Mouse (Mus musculus) testis, adult 2 months (tissue): Measurements from ENCODE around the gene Mast1. TPM values are rescaled to one million over a fixed set of nuclear protein-coding genes. Genes with fewer than 3 reads are reported as not detected.
A peak's percentile ranks its signal among the peaks of the same experiment; 100 is the strongest.

ENCODE experiments used
- H3K27ac ChIP-seq: fragments of 200-500 bp; 2 replicates; pipeline ENCODE4 v1.5.1; 2012; ENCODE audit warnings: low read depth, low read length; ENCODE audit not compliant: control insufficient read depth, insufficient read depth
- H3K27me3 ChIP-seq: fragments of 200-500 bp; 2 replicates; pipeline ENCODE4 v1.6.1; 2012; ENCODE audit warnings: mild to moderate bottlenecking, low read length, moderate library complexity; ENCODE audit not compliant: control insufficient read depth, insufficient read depth
- H3K36me3 ChIP-seq: fragments of 200-500 bp; 2 replicates; pipeline ENCODE4 v1.6.1; 2012; ENCODE audit warnings: mild to moderate bottlenecking, low read length; ENCODE audit not compliant: control insufficient read depth, insufficient read depth
- H3K4me1 ChIP-seq: fragments of 200-500 bp; 2 replicates; pipeline ENCODE4 v1.6.1; 2012; ENCODE audit warnings: low read length; ENCODE audit not compliant: control insufficient read depth, insufficient read depth
- H3K4me3 ChIP-seq: fragments of 200-500 bp; 2 replicates; pipeline ENCODE4 v1.5.1; 2012; ENCODE audit warnings: low read depth, mild to moderate bottlenecking, low read length, moderate library complexity, mixed read lengths; ENCODE audit not compliant: control insufficient read depth
- CTCF ChIP-seq: fragments of 200-500 bp; IDR thresholded peaks from 2 replicates; pipeline ENCODE4 v1.5.1; 2012; ENCODE audit warnings: low read depth, mild to moderate bottlenecking, inconsistent platforms, low read length, moderate library complexity; ENCODE audit not compliant: control insufficient read depth, insufficient read depth, insufficient replicate concordance
- POLR2A ChIP-seq: fragments of 200-500 bp; IDR thresholded peaks from 2 replicates; pipeline ENCODE4 v1.6.1; 2012; ENCODE audit warnings: low read depth, mild to moderate bottlenecking, inconsistent platforms, low read length, moderate library complexity; ENCODE audit not compliant: control insufficient read depth
- polyA plus RNA-seq: library from polyadenylated mRNA; depleted of rRNA; stranded (reverse); fragments of >200 nt; gene quantifications from 2 replicates; pipeline ENCODE4 v1.2.3, GENCODE M21; 2012

Mast1 gene
- polyA plus RNA-seq, 1 experiment, result 1.6 TPM

- TF ChIP-seq CTCF (peak; percentile 68), POLR2A (no peak)
Observed at GRCm38 (mm10) chr8:84902920-84903661, 34.1 kb downstream of the Mast1 start.

GRCm38 (mm10) chr8:84902367-84902919, 34.7 kb downstream of the Mast1 start:
- peaks cover 22% of the 10 kb centered on the region for H3K4me1 ChIP-seq
- no peak overlapping the region for H3K27ac ChIP-seq
- peak overlapping the region; percentile 92 for H3K4me3 ChIP-seq
- H3K36me3 ChIP-seq, result no peaks in the 10 kb centered on the region
- H3K27me3 ChIP-seq, result no peaks in the 10 kb centered on the region; the same call in 1 of the 2 replicates
- no peak for TF ChIP-seq CTCF
- TF ChIP-seq POLR2A, result no peak

More at GRCm38 (mm10) chr8:84902920-84903661, 34.1 kb downstream of the Mast1 start:
- Histone ChIP-seq H3K27ac (no peak overlapping the region), H3K4me1 (peaks cover 22% of the 10 kb centered on the region), H3K36me3 (no peaks in the 10 kb centered on the region), H3K4me3 (peak overlapping the region; percentile 92), H3K27me3 (no peaks in the 10 kb centered on the region; the same call in 1 of the 2 replicates)

- Histone ChIP-seq H3K4me1 (peaks cover 22% of the 10 kb centered on the region), H3K27ac (no peak within 1 kb of the TSS), H3K36me3 (no peaks in the 10 kb centered on the region), H3K4me3 (peak within 1 kb of the TSS; percentile 92), H3K27me3 (no peaks in the 10 kb centered on the region; the same call in 1 of the 2 replicates)
- no peak for TF ChIP-seq POLR2A
- TF ChIP-seq CTCF, result no peak
Observed at GRCm38 (mm10) chr8:84901752-84902151, 35.4 kb downstream of the Mast1 start, which contains the start of gene Klf1. Klf1 (plus strand) TSS chr8:84901928.

DNA sequence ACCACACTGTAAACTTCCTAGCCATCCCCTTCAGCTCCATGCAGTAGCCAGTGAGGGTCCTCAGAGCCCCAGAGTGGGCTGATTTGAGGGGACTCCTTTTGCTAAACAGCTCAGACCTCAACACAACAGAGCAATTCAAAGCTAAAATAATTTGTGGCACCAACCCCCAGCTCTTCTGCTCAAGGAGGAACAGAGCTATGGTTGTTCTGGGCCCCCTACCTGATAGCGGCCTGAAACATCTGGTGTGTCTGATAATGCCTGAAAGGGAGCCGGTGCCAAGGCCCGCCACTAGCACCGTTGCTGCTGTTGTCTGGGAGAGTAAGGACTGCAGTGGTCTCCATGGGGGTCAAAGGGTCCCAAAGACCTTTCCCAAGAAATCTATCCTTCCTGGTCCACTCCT, 36.1 kb downstream of the Mast1 start:
- TF ChIP-seq POLR2A (no peak), CTCF (no peak)
- Histone ChIP-seq H3K4me3 (no peak overlapping the region), H3K4me1 (peaks cover 22% of the 10 kb centered on the region), H3K27me3 (no peaks in the 10 kb centered on the region; the same call in 1 of the 2 replicates), H3K27ac (no peak overlapping the region), H3K36me3 (no peaks in the 10 kb centered on the region)

GRCm38 (mm10) chr8:84895963-84896362, 41.2 kb downstream of the Mast1 start:
- H3K36me3 ChIP-seq, result no peaks in the 10 kb centered on the region
- H3K27me3 ChIP-seq, result no peaks in the 10 kb centered on the region
- no peak overlapping the region for H3K27ac ChIP-seq
- H3K4me1 ChIP-seq, result peaks cover 11% of the 10 kb centered on the region
- H3K4me3 ChIP-seq, result no peak overlapping the region
- TF ChIP-seq POLR2A (no peak), CTCF (no peak)

DNA sequence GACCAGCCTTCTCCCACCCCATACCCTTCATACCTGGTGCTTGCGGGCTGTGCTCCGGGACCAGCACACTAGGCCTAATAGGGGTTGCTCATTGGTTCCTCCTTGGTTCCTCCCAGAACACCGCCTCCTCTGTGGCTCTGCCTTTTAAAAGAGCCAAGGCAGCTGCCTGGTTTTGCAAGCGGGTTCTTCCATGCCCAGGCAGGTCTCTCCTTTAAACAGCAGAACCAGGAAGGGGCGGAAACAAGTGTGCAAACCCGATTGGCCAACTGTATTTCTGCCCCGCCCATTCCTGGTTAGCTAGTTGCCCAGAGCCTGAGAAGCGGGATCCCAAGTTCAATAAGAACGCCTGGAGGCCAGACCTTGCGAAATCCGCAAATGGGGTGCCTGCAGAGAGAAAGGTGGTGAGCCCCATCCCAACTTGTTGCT, 43.4 kb downstream of the Mast1 start, which contains the start of gene Gcdh:
TSS of gene Gcdh (minus strand) at position 213 of the 426 bp plus-strand sequence.
- TF ChIP-seq POLR2A (peak; percentile 40; the same call in 1 of the 2 replicates), CTCF (no peak)
- H3K27me3 ChIP-seq, result no peaks in the 10 kb centered on the region
- peaks cover 11% of the 10 kb centered on the region for H3K4me1 ChIP-seq
- no peak within 1 kb of the TSS for H3K27ac ChIP-seq
- H3K4me3 ChIP-seq, result peak within 1 kb of the TSS; percentile 83
- H3K36me3 ChIP-seq, result no peaks in the 10 kb centered on the region

DNA sequence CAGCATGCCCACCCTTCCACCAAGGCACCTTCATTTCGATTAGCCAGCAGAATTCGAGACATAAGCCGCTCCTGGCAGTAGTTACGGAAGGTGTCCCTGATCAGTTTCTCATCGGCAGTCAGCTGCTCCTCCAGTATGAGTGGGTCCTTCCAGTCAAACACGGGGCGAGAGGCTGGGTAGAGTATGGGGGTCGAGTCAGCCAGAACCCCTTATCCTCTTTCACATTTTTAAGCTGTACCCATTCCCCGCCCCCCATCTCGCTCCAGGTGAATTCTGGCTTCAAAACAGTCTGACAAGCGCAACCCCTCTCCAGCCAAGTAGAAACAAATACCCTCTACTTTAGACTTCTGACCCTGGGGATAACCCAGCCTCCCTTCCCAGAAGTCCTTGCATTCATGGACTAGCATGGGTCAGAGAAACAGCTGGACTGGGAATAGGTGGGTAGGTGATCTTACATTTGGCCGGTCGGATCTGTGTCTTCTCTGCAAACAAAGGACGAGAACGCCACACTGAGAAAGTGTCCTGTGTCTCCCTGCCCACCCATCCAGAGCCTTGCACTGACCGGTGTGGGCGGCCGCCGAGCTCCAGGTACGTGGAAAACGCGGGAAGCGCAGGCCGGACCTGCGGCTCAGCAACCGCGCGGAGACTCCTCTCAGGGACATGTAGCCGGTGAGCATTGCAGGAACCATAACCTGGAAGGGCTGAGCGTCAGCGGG, 44.0 kb downstream of the Mast1 start:
- peaks cover 11% of the 10 kb centered on the region for H3K4me1 ChIP-seq

More for the DNA sequence above, 44.0 kb downstream of the Mast1 start:
- H3K27me3 ChIP-seq, result no peaks in the 10 kb centered on the region
- H3K36me3 ChIP-seq, result no peaks in the 10 kb centered on the region
- H3K27ac ChIP-seq, result no peak overlapping the region
- TF ChIP-seq POLR2A (no peak), CTCF (no peak)
- peak overlapping the region; percentile 83 for H3K4me3 ChIP-seq
